Mouse (Mus musculus) MEL-GATA-1-ER (cell line): ENCODE measurements around the gene Naip1.
"Not testable (repeated sequence)": the region's sequence is repeated elsewhere in the genome, so short reads cannot be mapped to it uniquely, and the experiment has no call there.

Experiments used
- DNase-seq: peaks from one replicate; pipeline ENCODE4 v3.0.0-alpha.2; 2012; ENCODE audit warnings: low read depth; ENCODE audit errors: extremely low read depth

Gene Naip1

DNA sequence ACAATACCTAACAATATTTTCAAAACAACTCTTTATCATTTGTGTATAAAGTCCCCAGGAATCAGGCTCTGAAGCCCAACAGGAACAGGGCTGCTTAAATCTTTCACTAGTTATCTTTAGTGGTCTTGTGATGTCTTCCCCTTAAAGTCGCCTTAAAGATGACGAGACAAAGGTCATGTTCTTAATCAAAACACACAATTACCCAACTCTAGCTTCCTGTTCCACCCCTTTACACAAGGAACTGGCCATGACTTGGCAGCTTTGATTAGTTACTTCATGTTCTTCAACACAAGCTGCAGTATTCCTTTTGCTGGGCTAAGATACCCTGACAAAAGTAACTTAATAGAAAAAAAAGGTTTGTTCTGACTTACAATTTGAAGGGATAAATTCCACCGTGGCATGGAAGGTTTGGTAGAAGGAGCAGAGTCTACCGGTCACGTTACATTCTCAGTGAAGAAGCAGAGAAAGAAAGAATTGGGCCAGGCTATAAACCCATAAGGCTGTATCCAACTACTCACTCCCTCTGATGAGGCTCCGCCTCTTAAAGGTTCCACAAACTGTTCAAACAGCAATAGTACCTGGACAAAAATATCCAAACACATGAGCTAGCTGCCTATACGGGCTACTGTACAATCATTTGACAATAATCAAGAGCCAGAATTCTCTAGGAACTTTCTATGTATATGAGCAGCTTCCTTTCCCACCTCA is 49.6 kb downstream of the Naip1 start:
- not testable (repeated sequence) for DNase-seq

DNA sequence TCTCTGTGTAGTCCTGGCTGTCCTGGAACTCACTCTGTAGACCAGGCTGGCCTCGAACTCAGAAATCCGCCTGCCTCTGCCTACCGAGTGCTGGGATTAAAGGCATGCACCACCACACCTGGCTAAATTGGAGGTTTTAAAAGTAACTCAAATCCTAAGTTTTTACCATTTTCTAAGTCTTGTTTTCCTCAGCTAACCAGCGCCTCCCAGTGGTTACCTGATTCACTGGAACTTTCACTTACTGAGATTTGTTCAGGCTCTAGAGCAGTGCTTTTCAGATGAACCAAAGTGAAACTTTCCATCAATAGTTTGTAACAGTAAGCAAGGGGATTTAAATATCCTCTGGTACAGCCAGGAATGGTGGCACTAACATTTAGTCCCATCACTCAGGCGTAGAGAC is 61.6 kb downstream of the Naip1 start:
- not testable (repeated sequence) for DNase-seq

DNA sequence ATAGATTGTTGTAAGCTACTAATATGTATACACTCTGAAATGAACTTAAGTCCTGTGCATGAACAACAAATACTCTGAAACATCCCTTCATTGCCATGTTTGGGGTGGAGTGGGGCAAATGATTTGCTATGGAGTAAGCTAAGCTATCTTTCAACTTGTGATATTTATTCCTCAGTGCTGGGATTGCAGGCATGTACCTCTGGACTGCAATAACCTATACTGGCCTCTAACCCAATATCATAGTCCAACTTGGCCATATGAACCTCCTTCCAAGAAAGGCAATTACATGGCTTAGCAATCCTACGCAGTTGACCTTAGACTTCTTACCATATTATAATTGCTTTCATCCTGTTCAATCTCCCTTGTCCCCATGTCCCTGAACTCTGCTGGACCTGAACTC is 82.1 kb downstream of the Naip1 start:
- no peak for DNase-seq
